Mouse (Mus musculus): ENCODE data around the gene Clybl. TPM values are rescaled to one million over a fixed set of nuclear protein-coding genes. Genes with fewer than 3 reads are reported as not detected.

The Clybl gene
- polyA plus RNA-seq, 1 experiment from 2014 or later: 20.7 TPM

DNA sequence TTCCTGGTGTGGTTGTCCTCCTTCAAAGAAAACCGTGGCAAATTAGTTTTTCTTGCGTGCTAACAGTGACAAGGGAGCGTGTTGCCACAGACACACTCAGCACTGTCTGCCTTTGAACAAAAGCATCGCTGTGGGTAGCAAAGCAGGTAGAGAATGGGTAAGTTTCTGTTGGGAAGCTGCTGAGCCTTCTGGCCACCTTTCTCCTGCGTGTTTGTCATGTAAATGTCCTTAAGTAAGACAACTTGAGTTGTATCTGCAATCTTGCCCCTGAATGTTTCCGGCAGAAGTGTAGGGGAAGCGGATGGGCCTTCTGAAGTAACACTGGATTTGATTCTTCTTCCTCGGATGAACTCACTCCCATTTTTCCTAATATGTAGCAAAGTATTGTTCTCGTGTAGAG lies 148.6 kb downstream of the Clybl start:
- no peak for DNase-seq
- Histone ChIP-seq H3K9ac (no peak overlapping the region), H3K4me3 (ENCODE audit: low read depth, low read length) (no peak overlapping the region), H3K36me3 (ENCODE audit: insufficient read depth) (no peaks in the 10 kb centered on the region), H3K9me3 (ENCODE audit: low read depth, low read length) (no peaks in the 10 kb centered on the region), H3K4me2 (no peak overlapping the region), H3K27me3 (ENCODE audit: insufficient read depth, low read length) (no peaks in the 10 kb centered on the region), H3K4me1 (ENCODE audit: insufficient read depth) (no peaks in the 10 kb centered on the region), H3K27ac (ENCODE audit: low read depth) (no peak overlapping the region)
- no peak for ATAC-seq (ENCODE audit: insufficient read depth)
- no peak for TF ChIP-seq CTCF (IDR thresholded peaks at IDR 0.05; ENCODE audit: low read depth)
- WGBS: 77% methylated on average over 9 of the region's 9 CpGs

DNA sequence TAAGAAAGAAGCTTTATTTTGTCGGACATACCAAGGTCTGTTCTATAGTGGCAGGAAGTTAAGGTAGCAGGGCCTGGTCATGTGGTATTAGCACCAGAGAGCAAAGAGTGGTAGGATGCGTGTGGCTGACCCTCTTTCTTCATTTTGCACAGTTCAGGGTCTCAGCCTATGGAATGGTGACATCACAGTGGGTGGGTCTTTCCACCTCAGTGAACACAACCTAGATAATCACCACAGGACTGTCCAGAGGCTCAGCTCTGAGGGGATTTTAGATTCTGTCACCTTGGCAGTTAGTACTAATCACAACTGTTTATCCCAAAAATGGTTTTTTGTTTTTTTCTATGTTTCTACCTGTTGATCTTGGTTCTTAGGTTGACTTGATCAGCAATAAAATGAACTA lies 149.2 kb downstream of the Clybl start:
- H3K36me3 ChIP-seq (ENCODE audit: insufficient read depth): no peaks in the 10 kb centered on the region
- H3K9ac ChIP-seq: no peak overlapping the region
- H3K27me3 ChIP-seq (ENCODE audit: insufficient read depth, low read length): no peaks in the 10 kb centered on the region
- no peaks in the 10 kb centered on the region for H3K9me3 ChIP-seq (ENCODE audit: low read depth, low read length)
- ATAC-seq (ENCODE audit: insufficient read depth) (no peak), DNase-seq (no peak)
- no peak overlapping the region for H3K4me3 ChIP-seq (ENCODE audit: low read depth, low read length)
- 82% methylated on average over 2 of the region's 2 CpGs for WGBS
- no peaks in the 10 kb centered on the region for H3K4me1 ChIP-seq (ENCODE audit: insufficient read depth)
- no peak for TF ChIP-seq CTCF (IDR thresholded peaks at IDR 0.05; ENCODE audit: low read depth)
- H3K27ac ChIP-seq (ENCODE audit: low read depth): no peak overlapping the region
- H3K4me2 ChIP-seq: no peak overlapping the region

- H3K27ac ChIP-seq (ENCODE audit: low read depth): no peak overlapping the region
- no peaks in the 10 kb centered on the region for H3K4me1 ChIP-seq (ENCODE audit: insufficient read depth)
- no peaks in the 10 kb centered on the region for H3K27me3 ChIP-seq (ENCODE audit: insufficient read depth, low read length)
- no peaks in the 10 kb centered on the region for H3K9me3 ChIP-seq (ENCODE audit: low read depth, low read length)
- no peak for DNase-seq
- WGBS: 24% methylated on average over 14 of the region's 14 CpGs
- H3K36me3 ChIP-seq (ENCODE audit: insufficient read depth): no peaks in the 10 kb centered on the region
- no peak overlapping the region for H3K4me3 ChIP-seq (ENCODE audit: low read depth, low read length)
- no peak overlapping the region for H3K9ac ChIP-seq
- no peak for TF ChIP-seq CTCF (IDR thresholded peaks at IDR 0.05; ENCODE audit: low read depth)
- no peak for ATAC-seq (ENCODE audit: insufficient read depth)
- H3K4me2 ChIP-seq: no peak overlapping the region
These were observed 150.3 kb downstream of the Clybl start for GRCm38 (mm10) chr14:122331635-122332460.

- Histone ChIP-seq H3K27me3 (ENCODE audit: insufficient read depth, low read length) (no peaks in the 10 kb centered on the region), H3K9ac (no peak overlapping the region), H3K4me3 (ENCODE audit: low read depth, low read length) (no peak overlapping the region), H3K27ac (ENCODE audit: low read depth) (no peak overlapping the region), H3K36me3 (ENCODE audit: insufficient read depth) (no peaks in the 10 kb centered on the region), H3K4me1 (ENCODE audit: insufficient read depth) (no peaks in the 10 kb centered on the region), H3K9me3 (ENCODE audit: low read depth, low read length) (no peaks in the 10 kb centered on the region), H3K4me2 (no peak overlapping the region)
- TF ChIP-seq CTCF (IDR thresholded peaks at IDR 0.05; ENCODE audit: low read depth): no peak
- WGBS: 47% methylated on average over 4 of the region's 4 CpGs
- DNase-seq (peak; percentile 7), ATAC-seq (ENCODE audit: insufficient read depth) (no peak)
These were observed 155.5 kb downstream of the Clybl start for GRCm38 (mm10) chr14:122336957-122337356.

DNA sequence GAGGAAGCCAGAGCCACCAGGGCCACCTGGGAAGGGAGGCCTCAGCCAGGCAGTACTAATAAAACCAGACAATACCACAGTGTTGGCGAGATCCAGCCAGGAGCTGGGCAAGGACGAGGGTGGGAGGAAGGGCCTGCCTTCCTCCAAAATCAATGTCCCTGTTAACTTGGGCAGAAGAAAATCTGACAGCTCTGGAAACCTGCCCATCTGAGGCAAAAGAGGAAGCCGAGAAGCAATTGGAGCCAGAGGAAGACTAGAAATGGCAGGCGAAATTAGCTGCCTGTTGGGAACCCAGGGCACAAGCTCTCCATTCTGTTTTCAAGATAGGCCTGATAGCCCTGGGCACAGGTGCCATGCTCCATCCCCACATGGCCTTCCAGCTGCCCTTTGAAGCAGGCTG lies 157.3 kb downstream of the Clybl start:
- Histone ChIP-seq H3K4me3 (ENCODE audit: low read depth, low read length) (no peak overlapping the region), H3K9me3 (ENCODE audit: low read depth, low read length) (no peaks in the 10 kb centered on the region), H3K4me2 (no peak overlapping the region), H3K27me3 (ENCODE audit: insufficient read depth, low read length) (no peaks in the 10 kb centered on the region), H3K36me3 (ENCODE audit: insufficient read depth) (no peaks in the 10 kb centered on the region), H3K4me1 (ENCODE audit: insufficient read depth) (no peaks in the 10 kb centered on the region), H3K9ac (no peak overlapping the region), H3K27ac (ENCODE audit: low read depth) (no peak overlapping the region)
- ATAC-seq (ENCODE audit: insufficient read depth) (no peak), DNase-seq (no peak)
- WGBS: 83% methylated on average over 4 of the region's 4 CpGs
- TF ChIP-seq CTCF (IDR thresholded peaks at IDR 0.05; ENCODE audit: low read depth): no peak

- ATAC-seq (ENCODE audit: insufficient read depth) (no peak), DNase-seq (no peak)
- Histone ChIP-seq H3K36me3 (ENCODE audit: insufficient read depth) (no peaks in the 10 kb centered on the region), H3K4me3 (ENCODE audit: low read depth, low read length) (no peak overlapping the region), H3K27me3 (ENCODE audit: insufficient read depth, low read length) (no peaks in the 10 kb centered on the region), H3K9me3 (ENCODE audit: low read depth, low read length) (no peaks in the 10 kb centered on the region), H3K27ac (ENCODE audit: low read depth) (no peak overlapping the region), H3K4me2 (no peak overlapping the region), H3K4me1 (ENCODE audit: insufficient read depth) (no peaks in the 10 kb centered on the region), H3K9ac (no peak overlapping the region)
- 86% methylated on average over 5 of the region's 5 CpGs for WGBS
- no peak for TF ChIP-seq CTCF (IDR thresholded peaks at IDR 0.05; ENCODE audit: low read depth)
These were observed 158.6 kb downstream of the Clybl start for GRCm38 (mm10) chr14:122340141-122340540.

DNA sequence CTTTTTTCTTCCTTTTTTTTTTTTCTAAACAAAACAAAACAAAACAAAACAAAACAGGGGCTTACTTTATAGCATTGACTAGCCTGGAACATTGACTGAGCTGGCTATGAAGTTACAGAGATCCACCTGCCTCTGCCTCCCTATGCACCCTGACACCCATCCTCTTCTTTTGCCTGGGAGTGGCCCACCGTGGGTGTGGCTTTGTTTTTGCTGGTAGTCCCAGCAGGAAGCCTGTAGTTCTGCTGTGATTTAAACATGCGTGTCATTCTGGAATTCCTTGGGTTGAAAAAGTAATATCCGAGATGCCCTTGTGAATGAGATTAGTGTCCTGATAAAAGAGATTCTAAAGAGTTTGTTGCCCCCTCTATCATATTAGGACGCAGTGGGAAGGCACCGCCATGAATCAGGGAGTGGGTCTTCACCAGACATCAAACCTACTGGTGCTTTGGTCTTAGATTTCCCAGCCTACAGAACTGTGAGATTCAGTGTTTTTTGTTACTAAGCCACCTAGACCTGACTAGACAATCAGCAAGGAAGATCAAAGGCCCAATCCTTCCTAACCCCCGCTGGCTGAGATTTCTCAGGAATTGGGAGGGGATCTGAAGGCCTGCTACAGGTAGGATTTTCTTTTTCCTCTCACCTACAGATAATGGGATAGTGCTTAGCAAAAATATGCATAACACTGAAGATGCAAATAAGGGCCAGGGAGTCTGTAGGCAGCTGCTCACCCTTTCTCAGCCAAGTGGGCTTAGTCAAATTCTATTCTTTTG lies 160.3 kb downstream of the Clybl start:
- Histone ChIP-seq H3K4me3 (ENCODE audit: low read depth, low read length) (no peak overlapping the region), H3K4me2 (no peak overlapping the region), H3K9me3 (ENCODE audit: low read depth, low read length) (no peaks in the 10 kb centered on the region), H3K36me3 (ENCODE audit: insufficient read depth) (no peaks in the 10 kb centered on the region), H3K27me3 (ENCODE audit: insufficient read depth, low read length) (no peaks in the 10 kb centered on the region), H3K4me1 (ENCODE audit: insufficient read depth) (no peaks in the 10 kb centered on the region), H3K27ac (ENCODE audit: low read depth) (no peak overlapping the region), H3K9ac (no peak overlapping the region)
- no peak for DNase-seq
- no peak for ATAC-seq (ENCODE audit: insufficient read depth)
- 36% methylated on average over 6 of the region's 6 CpGs for WGBS
- no peak for TF ChIP-seq CTCF (IDR thresholded peaks at IDR 0.05; ENCODE audit: low read depth)

Data from lung, embryonic 14.5 days (tissue).